Mouse (Mus musculus): ENCODE measurements around the gene Dst. TPM values are rescaled to one million over a fixed set of nuclear protein-coding genes. Genes with fewer than 3 reads are reported as not detected.

Dst gene
- polyA plus RNA-seq, 1 experiment from 2014 or later, result 18.8 TPM

- no peaks in the 10 kb centered on the region for H3K27me3 ChIP-seq (ENCODE audit: low read depth, poor library complexity, severe bottlenecking)
Measured at GRCm38 (mm10) chr1:33935946-33936345, 27.9 kb downstream of the Dst start.

DNA sequence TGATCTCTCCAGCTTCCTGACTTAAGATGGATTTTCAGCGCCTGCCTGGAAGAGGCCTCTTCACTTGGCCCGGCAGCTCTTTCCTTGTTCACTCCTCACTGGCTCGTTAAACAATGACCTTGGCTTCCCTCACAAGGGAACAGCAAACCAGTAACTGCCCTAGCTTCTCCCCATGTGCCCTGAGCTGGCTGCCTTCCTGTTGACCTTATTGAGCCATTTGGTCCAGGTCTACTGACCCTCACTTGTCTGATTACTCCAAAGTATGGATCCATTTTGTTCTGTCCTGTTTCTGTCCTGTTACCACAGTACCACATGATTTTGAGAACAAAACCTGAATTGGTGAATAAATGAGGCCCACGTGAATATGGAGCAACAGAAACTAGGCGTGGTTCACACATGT, 31.8 kb downstream of the Dst start:
- H3K9me3 ChIP-seq (replicated peaks), result no peaks in the 10 kb centered on the region
- no peak for DNase-seq (ENCODE audit: low spot score)
- 88% methylated on average over 5 of the region's 5 CpGs for WGBS

More at GRCm38 (mm10) chr1:33935946-33936345, 27.9 kb downstream of the Dst start:
- peaks cover 17% of the 10 kb centered on the region for H3K4me1 ChIP-seq
- WGBS, result 89% methylated on average over 3 of the region's 3 CpGs
- H3K9me3 ChIP-seq (replicated peaks), result no peaks in the 10 kb centered on the region
- no peak overlapping the region for H3K4me3 ChIP-seq
- no peak for DNase-seq (ENCODE audit: low spot score)
- no peak overlapping the region for H3K27ac ChIP-seq (replicated peaks)
- H3K36me3 ChIP-seq, result no peaks in the 10 kb centered on the region

DNA sequence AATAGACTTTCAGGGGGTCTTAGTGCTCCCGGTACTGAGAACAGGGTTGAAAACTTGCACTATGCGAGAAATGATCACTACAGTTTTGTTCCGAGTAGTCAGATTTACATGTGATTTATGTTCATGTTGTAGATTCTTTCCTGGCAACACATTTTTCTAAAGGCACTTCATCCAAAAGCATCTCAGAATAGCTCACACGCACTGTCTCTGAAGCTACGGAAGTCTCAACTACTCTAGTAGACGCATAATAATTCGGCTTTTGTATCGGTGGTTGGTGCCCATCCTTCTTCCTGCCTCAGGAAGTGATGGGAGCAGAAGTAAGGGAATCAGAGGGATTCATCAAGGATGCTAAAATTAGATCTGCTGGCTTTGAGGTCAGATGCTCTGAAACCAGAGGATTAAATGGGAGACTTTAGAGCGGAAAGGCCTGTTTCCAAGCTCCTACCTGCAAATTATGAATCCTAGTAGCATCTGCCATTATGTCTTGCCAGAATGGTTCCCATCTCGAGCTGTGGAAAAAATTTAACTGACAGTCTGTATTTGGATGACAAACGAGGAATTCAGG, 32.4 kb downstream of the Dst start:
- no peaks in the 10 kb centered on the region for H3K27me3 ChIP-seq (ENCODE audit: low read depth, poor library complexity, severe bottlenecking)
- H3K27ac ChIP-seq (replicated peaks), result no peak overlapping the region
- WGBS, result 90% methylated on average over 11 of the region's 11 CpGs
- no peak overlapping the region for H3K4me3 ChIP-seq
- no peaks in the 10 kb centered on the region for H3K36me3 ChIP-seq
- H3K9me3 ChIP-seq (replicated peaks), result no peaks in the 10 kb centered on the region
- DNase-seq (ENCODE audit: low spot score), result no peak
- H3K4me1 ChIP-seq, result 0 out of 2 replicates have a peak, but pooled peaks cover 3% of the 10 kb centered on the region

More for the DNA sequence above, 31.8 kb downstream of the Dst start:
- Histone ChIP-seq H3K4me1 (0 out of 2 replicates have a peak, but pooled peaks cover under 1% of the 10 kb centered on the region), H3K4me3 (no peak overlapping the region), H3K27me3 (ENCODE audit: low read depth, poor library complexity, severe bottlenecking) (no peaks in the 10 kb centered on the region), H3K36me3 (no peaks in the 10 kb centered on the region), H3K27ac (replicated peaks) (no peak overlapping the region)

- DNase-seq (ENCODE audit: low spot score), result no peak
- WGBS, result 95% methylated on average over 8 of the region's 8 CpGs
- H3K9me3 ChIP-seq (replicated peaks), result no peaks in the 10 kb centered on the region
- no peak overlapping the region for H3K4me3 ChIP-seq
- H3K27me3 ChIP-seq (ENCODE audit: low read depth, poor library complexity, severe bottlenecking), result no peaks in the 10 kb centered on the region
- H3K4me1 ChIP-seq, result 0 out of 2 replicates have a peak, but pooled peaks cover 3% of the 10 kb centered on the region
- no peaks in the 10 kb centered on the region for H3K36me3 ChIP-seq
- H3K27ac ChIP-seq (replicated peaks), result no peak overlapping the region
Measured at GRCm38 (mm10) chr1:33942638-33943037, 34.6 kb downstream of the Dst start.

DNA sequence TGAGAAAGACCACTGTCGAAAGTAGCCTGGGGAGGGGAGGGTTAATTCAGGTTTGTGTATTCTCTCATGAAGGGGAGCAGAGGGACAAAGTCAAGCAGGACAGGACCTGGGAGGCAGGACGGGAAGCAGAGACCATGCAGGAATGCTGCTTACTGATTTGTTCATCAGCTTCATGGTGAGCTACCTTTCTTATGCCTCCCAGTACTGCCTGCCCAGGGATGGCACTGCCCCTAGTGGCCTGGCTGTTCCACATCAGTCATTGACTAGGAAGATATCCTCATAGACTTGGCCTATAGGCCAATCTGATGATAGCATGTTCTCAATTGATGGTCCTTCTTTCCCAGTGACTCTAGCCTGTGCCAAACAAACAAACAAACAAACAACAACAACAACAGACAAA, 35.9 kb downstream of the Dst start:
- Histone ChIP-seq H3K27ac (replicated peaks) (no peak overlapping the region), H3K9me3 (replicated peaks) (no peaks in the 10 kb centered on the region), H3K4me3 (no peak overlapping the region), H3K36me3 (no peaks in the 10 kb centered on the region), H3K27me3 (ENCODE audit: low read depth, poor library complexity, severe bottlenecking) (no peaks in the 10 kb centered on the region), H3K4me1 (0 out of 2 replicates have a peak, but pooled peaks cover 3% of the 10 kb centered on the region)
- no peak for DNase-seq (ENCODE audit: low spot score)
- WGBS, result 78% methylated on average over 2 of the region's 2 CpGs

DNA sequence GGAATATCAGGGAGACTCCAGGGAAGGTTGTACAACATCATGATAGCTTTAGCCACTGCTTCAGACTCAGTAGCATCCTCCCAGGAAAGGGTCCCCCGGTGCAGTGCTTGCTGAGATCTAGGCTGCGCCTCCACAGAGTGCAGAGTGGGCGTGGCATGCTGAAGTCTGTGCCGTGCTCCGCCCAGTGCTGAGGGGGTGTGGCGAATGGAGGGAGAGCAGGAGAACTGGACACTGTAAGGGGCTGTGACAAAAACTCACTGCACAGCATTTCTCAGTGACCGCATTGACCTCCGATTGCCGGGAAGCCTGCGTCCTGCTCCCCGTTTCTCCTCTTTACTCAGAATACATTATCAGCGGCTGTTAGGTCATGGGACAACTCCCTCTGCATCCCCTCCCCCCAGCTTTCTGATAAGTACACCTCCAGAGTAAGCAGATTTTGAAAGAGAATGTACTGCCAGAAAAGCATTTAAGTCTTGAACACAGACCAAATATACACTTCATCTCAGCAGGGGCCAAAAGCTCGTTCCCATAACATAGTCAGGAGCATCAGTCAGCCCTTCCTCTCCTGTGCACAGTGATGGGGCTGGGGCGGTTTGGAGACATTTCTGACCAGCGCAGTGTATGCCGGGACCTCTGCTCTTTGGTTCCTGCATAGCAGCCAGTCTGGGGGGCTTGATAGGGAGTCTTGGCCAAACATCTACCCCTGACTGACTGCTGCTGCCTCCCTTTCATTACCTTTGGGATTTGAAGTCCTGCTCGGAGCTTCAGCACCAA, 37.1 kb downstream of the Dst start:
- Histone ChIP-seq H3K4me3 (no peak overlapping the region), H3K36me3 (no peaks in the 10 kb centered on the region), H3K27me3 (ENCODE audit: low read depth, poor library complexity, severe bottlenecking) (no peaks in the 10 kb centered on the region), H3K9me3 (replicated peaks) (no peaks in the 10 kb centered on the region), H3K27ac (replicated peaks) (no peak overlapping the region), H3K4me1 (0 out of 2 replicates have a peak, but pooled peaks cover 3% of the 10 kb centered on the region)
- no peak for DNase-seq (ENCODE audit: low spot score)
- 78% methylated on average over 17 of the region's 17 CpGs for WGBS

- Histone ChIP-seq H3K4me3 (no peak overlapping the region), H3K4me1 (0 out of 2 replicates have a peak, but pooled peaks cover 3% of the 10 kb centered on the region), H3K36me3 (no peaks in the 10 kb centered on the region), H3K27ac (replicated peaks) (no peak overlapping the region), H3K27me3 (ENCODE audit: low read depth, poor library complexity, severe bottlenecking) (no peaks in the 10 kb centered on the region), H3K9me3 (replicated peaks) (no peaks in the 10 kb centered on the region)
- 92% methylated on average over 6 of the region's 6 CpGs for WGBS
- DNase-seq (ENCODE audit: low spot score), result no peak
Measured at GRCm38 (mm10) chr1:33945756-33946155, 37.7 kb downstream of the Dst start.

DNA sequence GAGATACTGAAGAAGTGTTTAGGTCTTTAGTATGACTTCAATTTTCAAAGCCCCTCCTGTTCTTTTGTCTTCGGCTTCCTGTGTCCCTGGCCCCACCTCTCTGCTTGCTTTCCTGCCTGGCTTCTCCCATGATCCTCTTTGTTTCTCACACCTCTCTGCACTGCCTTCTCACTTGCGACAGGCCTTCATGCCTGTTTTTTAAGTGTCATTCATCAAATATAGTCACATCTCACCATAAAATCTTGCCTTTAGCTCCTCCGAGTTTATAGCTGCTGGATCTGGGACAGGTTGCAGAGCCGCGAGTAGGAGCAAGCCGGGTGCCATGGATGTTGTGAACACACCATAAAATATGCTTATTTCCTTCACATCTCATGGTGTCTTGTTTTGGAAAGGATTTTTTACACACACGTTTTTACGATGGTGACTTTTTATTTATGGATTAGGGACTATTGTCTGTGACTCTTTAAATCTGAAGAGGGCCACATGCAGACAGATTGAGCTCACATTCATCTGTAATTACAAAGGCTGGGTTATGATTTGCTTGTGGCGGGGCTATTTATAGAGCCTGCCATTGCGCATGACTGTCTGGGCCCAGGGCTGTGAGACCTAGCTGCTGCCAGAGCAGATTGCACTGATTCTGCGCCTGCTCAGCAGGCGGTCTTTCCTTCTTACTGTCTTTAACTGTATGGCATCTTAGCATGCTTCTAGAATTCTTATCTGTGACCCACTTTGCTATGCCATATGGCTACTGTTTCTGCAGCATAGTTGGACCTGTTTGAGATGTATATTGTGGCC, 38.8 kb downstream of the Dst start:
- DNase-seq (ENCODE audit: low spot score), result no peak
- WGBS, result 96% methylated on average over 12 of the region's 12 CpGs
- H3K27me3 ChIP-seq (ENCODE audit: low read depth, poor library complexity, severe bottlenecking), result no peaks in the 10 kb centered on the region
- H3K27ac ChIP-seq (replicated peaks), result no peak overlapping the region
- no peak overlapping the region for H3K4me3 ChIP-seq
- 0 out of 2 replicates have a peak, but pooled peaks cover 3% of the 10 kb centered on the region for H3K4me1 ChIP-seq
- H3K36me3 ChIP-seq, result no peaks in the 10 kb centered on the region
- H3K9me3 ChIP-seq (replicated peaks), result no peaks in the 10 kb centered on the region

- DNase-seq (ENCODE audit: low spot score), result no peak
- Histone ChIP-seq H3K9me3 (replicated peaks) (no peaks in the 10 kb centered on the region), H3K4me1 (0 out of 2 replicates have a peak, but pooled peaks cover 3% of the 10 kb centered on the region), H3K27me3 (ENCODE audit: low read depth, poor library complexity, severe bottlenecking) (no peaks in the 10 kb centered on the region), H3K36me3 (no peaks in the 10 kb centered on the region), H3K4me3 (no peak overlapping the region), H3K27ac (replicated peaks) (no peak overlapping the region)
- WGBS, result 91% methylated on average over 6 of the region's 6 CpGs
Measured at GRCm38 (mm10) chr1:33947838-33948237, 39.8 kb downstream of the Dst start.

GRCm38 (mm10) chr1:33948511-33948910, 40.5 kb downstream of the Dst start:
- Histone ChIP-seq H3K36me3 (no peaks in the 10 kb centered on the region), H3K4me3 (no peak overlapping the region), H3K27ac (replicated peaks) (no peak overlapping the region), H3K9me3 (replicated peaks) (no peaks in the 10 kb centered on the region), H3K27me3 (ENCODE audit: low read depth, poor library complexity, severe bottlenecking) (no peaks in the 10 kb centered on the region), H3K4me1 (0 out of 2 replicates have a peak, but pooled peaks cover 3% of the 10 kb centered on the region)
- WGBS, result 94% methylated on average over 5 of the region's 5 CpGs
- no peak for DNase-seq (ENCODE audit: low spot score)

DNA sequence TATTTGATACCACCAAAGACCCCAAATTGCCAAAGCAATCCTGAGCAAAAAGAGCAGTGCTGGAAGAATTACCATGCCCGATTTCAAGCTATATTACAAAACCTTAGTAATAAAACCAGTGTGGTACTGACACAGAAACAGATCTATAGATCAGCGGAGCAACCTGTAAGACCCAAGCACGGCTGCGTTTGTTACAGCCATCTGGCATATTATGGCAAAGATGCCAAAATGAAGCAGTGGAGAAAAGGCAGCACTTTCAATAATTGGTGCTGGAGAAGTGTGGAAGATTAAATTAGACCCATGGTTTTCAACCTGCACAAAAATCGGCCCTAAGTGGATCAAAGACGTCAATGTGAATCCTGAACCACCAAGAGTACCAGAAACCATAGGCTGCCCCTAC, 47.6 kb downstream of the Dst start:
- WGBS, result 91% methylated on average over 6 of the region's 6 CpGs
- Histone ChIP-seq H3K4me3 (no peak overlapping the region), H3K9me3 (replicated peaks) (no peaks in the 10 kb centered on the region), H3K36me3 (no peaks in the 10 kb centered on the region), H3K27me3 (ENCODE audit: low read depth, poor library complexity, severe bottlenecking) (no peaks in the 10 kb centered on the region), H3K27ac (replicated peaks) (no peak overlapping the region), H3K4me1 (no peaks in the 10 kb centered on the region)
- DNase-seq (ENCODE audit: low spot score), result no peak

GRCm38 (mm10) chr1:33960439-33960838, 52.4 kb downstream of the Dst start:
- no peak overlapping the region for H3K27ac ChIP-seq (replicated peaks)
- no peaks in the 10 kb centered on the region for H3K9me3 ChIP-seq (replicated peaks)
- no peak for DNase-seq (ENCODE audit: low spot score)
- 93% methylated on average over 8 of the region's 8 CpGs for WGBS
- H3K4me3 ChIP-seq, result no peak overlapping the region
- no peaks in the 10 kb centered on the region for H3K36me3 ChIP-seq
- H3K4me1 ChIP-seq, result no peaks in the 10 kb centered on the region
- no peaks in the 10 kb centered on the region for H3K27me3 ChIP-seq (ENCODE audit: low read depth, poor library complexity, severe bottlenecking)

All from midbrain, embryonic 10.5 days (tissue).